Mouse (Mus musculus): ENCODE measurements around the gene Tmem200b. TPM values are rescaled to one million over a fixed set of nuclear protein-coding genes. Genes with fewer than 3 reads are reported as not detected.

Gene Tmem200b
- total and polyA plus RNA-seq, 3 experiments: 6.9 to 7.4 (median 7.3) TPM

- intact Hi-C loops (cut with DNase I): no loop called here
- no peak overlapping the region for H3K27ac ChIP-seq
- TF ChIP-seq CTCF (IDR thresholded peaks at IDR 0.05) (no peak), POLR2A (IDR thresholded peaks at IDR 0.05; ENCODE audit: insufficient read depth, low read depth, low read length) (no peak), EP300 (IDR thresholded peaks at IDR 0.05; ENCODE audit: insufficient read depth, low read depth, low read length) (no peak)
- H3K9ac ChIP-seq (ENCODE audit: low read depth, low read length): no peak overlapping the region
- no peaks in the 10 kb centered on the region for H3K79me2 ChIP-seq (replicated peaks; ENCODE audit: control insufficient read depth, insufficient read depth, low read length)
- H3K4me3 ChIP-seq: no peak overlapping the region
- peaks cover 1% of the 10 kb centered on the region; the same call in 1 of the 2 replicates for H3K4me1 ChIP-seq (ENCODE audit: control insufficient read depth, insufficient read depth, low read length)
- H3K27me3 ChIP-seq (ENCODE audit: control insufficient read depth, insufficient read depth, low read length): no peaks in the 10 kb centered on the region
- no peak for DNase-seq
- H3K36me3 ChIP-seq (ENCODE audit: control insufficient read depth, insufficient read depth, low read length): peaks cover 6% of the 10 kb centered on the region
- WGBS: 89% methylated on average over 15 of the region's 15 CpGs
Observed at GRCm38 (mm10) chr4:131901090-131901489, 20.5 kb upstream of the Tmem200b start.

GRCm38 (mm10) chr4:131904478-131904877 is 17.1 kb upstream of the Tmem200b start:
- no peaks in the 10 kb centered on the region for H3K79me2 ChIP-seq (replicated peaks; ENCODE audit: control insufficient read depth, insufficient read depth, low read length)
- TF ChIP-seq CTCF (IDR thresholded peaks at IDR 0.05) (peak; percentile 64), POLR2A (IDR thresholded peaks at IDR 0.05; ENCODE audit: insufficient read depth, low read depth, low read length) (no peak), EP300 (IDR thresholded peaks at IDR 0.05; ENCODE audit: insufficient read depth, low read depth, low read length) (peak; percentile 41; the same call in 1 of the 2 replicates)
- H3K4me3 ChIP-seq: no peak overlapping the region
- peaks cover 2% of the 10 kb centered on the region; the same call in 1 of the 2 replicates for H3K4me1 ChIP-seq (ENCODE audit: control insufficient read depth, insufficient read depth, low read length)
- no peak overlapping the region for H3K27ac ChIP-seq
- no peak overlapping the region for H3K9ac ChIP-seq (ENCODE audit: low read depth, low read length)
- no peak for DNase-seq
- intact Hi-C loops (cut with DNase I): no loop called here
- 64% methylated on average over 8 of the region's 8 CpGs for WGBS
- no peaks in the 10 kb centered on the region for H3K36me3 ChIP-seq (ENCODE audit: control insufficient read depth, insufficient read depth, low read length)
- H3K27me3 ChIP-seq (ENCODE audit: control insufficient read depth, insufficient read depth, low read length): no peaks in the 10 kb centered on the region

- Histone ChIP-seq H3K4me3 (no peak overlapping the region), H3K27me3 (ENCODE audit: control insufficient read depth, insufficient read depth, low read length) (no peaks in the 10 kb centered on the region), H3K79me2 (replicated peaks; ENCODE audit: control insufficient read depth, insufficient read depth, low read length) (no peaks in the 10 kb centered on the region), H3K36me3 (ENCODE audit: control insufficient read depth, insufficient read depth, low read length) (no peaks in the 10 kb centered on the region), H3K4me1 (ENCODE audit: control insufficient read depth, insufficient read depth, low read length) (peaks cover 9% of the 10 kb centered on the region), H3K27ac (no peak overlapping the region), H3K9ac (ENCODE audit: low read depth, low read length) (no peak overlapping the region)
- TF ChIP-seq CTCF (IDR thresholded peaks at IDR 0.05) (no peak), POLR2A (IDR thresholded peaks at IDR 0.05; ENCODE audit: insufficient read depth, low read depth, low read length) (no peak), EP300 (IDR thresholded peaks at IDR 0.05; ENCODE audit: insufficient read depth, low read depth, low read length) (no peak)
- DNase-seq: no peak
- intact Hi-C loops (cut with DNase I): no loop called here
- 45% methylated on average over 6 of the region's 6 CpGs for WGBS
Observed at GRCm38 (mm10) chr4:131906423-131906822, 15.1 kb upstream of the Tmem200b start.

- Histone ChIP-seq H3K27ac (no peak overlapping the region), H3K4me1 (ENCODE audit: control insufficient read depth, insufficient read depth, low read length) (peaks cover 9% of the 10 kb centered on the region), H3K79me2 (replicated peaks; ENCODE audit: control insufficient read depth, insufficient read depth, low read length) (no peaks in the 10 kb centered on the region), H3K27me3 (ENCODE audit: control insufficient read depth, insufficient read depth, low read length) (no peaks in the 10 kb centered on the region), H3K9ac (ENCODE audit: low read depth, low read length) (no peak overlapping the region), H3K36me3 (ENCODE audit: control insufficient read depth, insufficient read depth, low read length) (no peaks in the 10 kb centered on the region), H3K4me3 (no peak overlapping the region)
- TF ChIP-seq EP300 (IDR thresholded peaks at IDR 0.05; ENCODE audit: insufficient read depth, low read depth, low read length) (no peak), CTCF (IDR thresholded peaks at IDR 0.05) (peak; percentile 61)
- DNase-seq: no peak
- intact Hi-C loops (cut with DNase I): no loop called here
- 99% methylated on average over 3 of the region's 3 CpGs for WGBS
Observed at GRCm38 (mm10) chr4:131907912-131908311, 13.7 kb upstream of the Tmem200b start.

GRCm38 (mm10) chr4:131910237-131910994 is 11.2 kb upstream of the Tmem200b start:
- peak in 1 of 2 experiments; percentile 50 for DNase-seq
- 16% methylated on average over 19 of the region's 21 CpGs for WGBS
- intact Hi-C loops (cut with DNase I): no loop called here
- no peaks in the 10 kb centered on the region for H3K27me3 ChIP-seq (ENCODE audit: control insufficient read depth, insufficient read depth, low read length)
- peaks cover 9% of the 10 kb centered on the region for H3K4me1 ChIP-seq (ENCODE audit: control insufficient read depth, insufficient read depth, low read length)
- no peaks in the 10 kb centered on the region for H3K79me2 ChIP-seq (replicated peaks; ENCODE audit: control insufficient read depth, insufficient read depth, low read length)
- peak overlapping the region; percentile 26; the same call in 1 of the 2 replicates for H3K9ac ChIP-seq (ENCODE audit: low read depth, low read length)
- no peak overlapping the region for H3K4me3 ChIP-seq
- TF ChIP-seq EP300 (IDR thresholded peaks at IDR 0.05; ENCODE audit: insufficient read depth, low read depth, low read length): no peak
- no peak for TF ChIP-seq POLR2A (IDR thresholded peaks at IDR 0.05; ENCODE audit: insufficient read depth, low read depth, low read length)
- TF ChIP-seq CTCF (IDR thresholded peaks at IDR 0.05): no peak
- no peak overlapping the region for H3K27ac ChIP-seq
- no peaks in the 10 kb centered on the region for H3K36me3 ChIP-seq (ENCODE audit: control insufficient read depth, insufficient read depth, low read length)

GRCm38 (mm10) chr4:131911521-131911920 is 10.1 kb upstream of the Tmem200b start:
- Histone ChIP-seq H3K27ac (no peak overlapping the region), H3K4me3 (no peak overlapping the region), H3K36me3 (ENCODE audit: control insufficient read depth, insufficient read depth, low read length) (no peaks in the 10 kb centered on the region), H3K9ac (ENCODE audit: low read depth, low read length) (no peak overlapping the region), H3K4me1 (ENCODE audit: control insufficient read depth, insufficient read depth, low read length) (peaks cover 9% of the 10 kb centered on the region), H3K27me3 (ENCODE audit: control insufficient read depth, insufficient read depth, low read length) (no peaks in the 10 kb centered on the region), H3K79me2 (replicated peaks; ENCODE audit: control insufficient read depth, insufficient read depth, low read length) (no peaks in the 10 kb centered on the region)
- no peak for DNase-seq
- 65% methylated on average over 4 of the region's 5 CpGs for WGBS
- intact Hi-C loops (cut with DNase I): no loop called here
- TF ChIP-seq CTCF (IDR thresholded peaks at IDR 0.05): no peak
- TF ChIP-seq POLR2A (IDR thresholded peaks at IDR 0.05; ENCODE audit: insufficient read depth, low read depth, low read length): no peak
- TF ChIP-seq EP300 (IDR thresholded peaks at IDR 0.05; ENCODE audit: insufficient read depth, low read depth, low read length): no peak

All from heart, adult 2 months (tissue).